Mouse (Mus musculus) G1E (cell line): ENCODE data around the gene Kmt5c.

Source experiments
- CTCF ChIP-seq: IDR thresholded peaks from 2 replicates; pipeline ENCODE4 v1.5.1; 2012; ENCODE audit warnings: low read depth, low read length, inconsistent platforms, mixed read lengths
- TAL1 ChIP-seq: conservative IDR thresholded peaks from 2 replicates; pipeline ENCODE4 v1.6.1; 2012; ENCODE audit warnings: low read depth, low read length, inconsistent platforms, mixed read lengths

GRCm38 (mm10) chr7:4690387-4690786, 49.5 kb upstream of the Kmt5c start, which contains the start of gene Brsk1:
- no peak for TF ChIP-seq CTCF
- TF ChIP-seq TAL1, result no peak
